Mouse (Mus musculus): ENCODE data around the gene Speer4a. TPM values are rescaled to one million over a fixed set of nuclear protein-coding genes. Genes with fewer than 3 reads are reported as not detected.

The Speer4a gene
- total RNA-seq (2023; ENCODE audit: inconsistent age): not detected in 4 replicates

GRCm38 (mm10) chr5:26039458-26039857 lies at the start of gene Speer4a:
Speer4a (minus strand) TSS chr5:26039558.

GRCm38 (mm10) chr5:26058481-26058880 lies 19.1 kb upstream of the Speer4a start, which contains the start of gene Gm7347:
Gm7347 (minus strand) TSS chr5:26058581.

GRCm38 (mm10) chr5:26022816-26023215 lies 16.5 kb downstream of the Speer4a start, which contains the start of gene Gm5862:
Gm5862 (minus strand) TSS chr5:26022916.

GRCm38 (mm10) chr5:26004698-26005097 lies 34.7 kb downstream of the Speer4a start, which contains the start of gene Gm1979:
Gm1979 (minus strand) TSS chr5:26004798.

GRCm38 (mm10) chr5:25988550-25988949 lies 50.8 kb downstream of the Speer4a start, which contains the start of gene Gm21698:
Gm21698 (minus strand) TSS chr5:25988650.

Other genes with a start within 250 kb of the Speer4a start
- gene Gm21663, start 97.2 kb downstream of the Speer4a start, total RNA-seq (2023; ENCODE audit: inconsistent age): not detected in 4 replicates
- not detected in 4 replicates for gene Gm21671, start 85.1 kb downstream of the Speer4a start, total RNA-seq (2023; ENCODE audit: inconsistent age)
- not detected in 4 replicates for gene Gm21680, start 66.9 kb downstream of the Speer4a start, total RNA-seq (2023; ENCODE audit: inconsistent age)
- not detected in 4 replicates for gene Gm21698, start 50.9 kb downstream of the Speer4a start, total RNA-seq (2023; ENCODE audit: inconsistent age)
- gene Gm1979, start 34.8 kb downstream of the Speer4a start, total RNA-seq (2023; ENCODE audit: inconsistent age): not detected in 4 replicates
- gene Gm5862, start 16.6 kb downstream of the Speer4a start, total RNA-seq (2023; ENCODE audit: inconsistent age): not detected in 4 replicates
- gene Gm7347, start 19.0 kb upstream of the Speer4a start, total RNA-seq (2023; ENCODE audit: inconsistent age): not detected in 4 replicates
- gene Gm10471, start 49.7 kb upstream of the Speer4a start, total RNA-seq (2023; ENCODE audit: inconsistent age): not detected in 4 replicates
- gene 5031410I06Rik, start 65.8 kb upstream of the Speer4a start, total RNA-seq (2023; ENCODE audit: inconsistent age): not detected in 4 replicates
- gene Gm10220, start 81.9 kb upstream of the Speer4a start, total RNA-seq (2023; ENCODE audit: inconsistent age): not detected in 4 replicates
- gene Gm7361, start 218.1 kb upstream of the Speer4a start, total RNA-seq (2023; ENCODE audit: inconsistent age): not detected in 4 replicates

Measured in B cell, adult (primary cell).